Mouse (Mus musculus) heart, postnatal 0 days (tissue): ENCODE data around the gene Ptprm. TPM values are rescaled to one million over a fixed set of nuclear protein-coding genes. Genes with fewer than 3 reads are reported as not detected.

Source experiments
- ATAC-seq: fragments of 200-750 bp; cut with Nextera tagmentation; 2 replicates; pipeline ENCODE4 v1.8.0; 2017; ENCODE audit warnings: low read depth, moderate number of reproducible peaks, moderate library complexity; ENCODE audit not compliant: insufficient read depth
- DNase-seq: peaks from one replicate; pipeline ENCODE4 v3.0.0-alpha.2; 2016; ENCODE audit warnings: low spot score
- H3K27ac ChIP-seq: fragments of 300-500 bp; sonication (generic); 2 replicates; pipeline ENCODE4 v1.5.1; 2014; ENCODE audit warnings: low read depth, mild to moderate bottlenecking
- H3K27me3 ChIP-seq: fragments of 300-500 bp; sonication (generic); 2 replicates; pipeline ENCODE4 v1.6.1; 2014; ENCODE audit warnings: low read length, mixed read lengths; ENCODE audit not compliant: control insufficient read depth, insufficient read depth
- H3K36me3 ChIP-seq: fragments of 300-500 bp; sonication (generic); replicated peaks from 2 replicates; pipeline ENCODE4 v1.6.1; 2014; ENCODE audit warnings: low read length, mixed read lengths; ENCODE audit not compliant: control insufficient read depth, insufficient read depth
- H3K4me1 ChIP-seq: fragments of 300-500 bp; sonication (generic); 2 replicates; pipeline ENCODE4 v1.6.1; 2014; ENCODE audit warnings: antibody characterized with exemption; ENCODE audit not compliant: control insufficient read depth, insufficient read depth
- H3K4me2 ChIP-seq: fragments of 300-500 bp; sonication (generic); 2 replicates; pipeline ENCODE4 v1.6.1; 2014; ENCODE audit warnings: low read depth, mild to moderate bottlenecking, low read length, moderate library complexity
- H3K4me3 ChIP-seq: fragments of 300-500 bp; sonication (generic); 2 replicates; pipeline ENCODE4 v1.5.1; 2014; ENCODE audit warnings: low read depth, low read length
- H3K9ac ChIP-seq: fragments of 300-500 bp; sonication (generic); replicated peaks from 2 replicates; pipeline ENCODE4 v1.6.1; 2014; ENCODE audit warnings: low read depth, low read length, mixed read lengths
- H3K9me3 ChIP-seq: fragments of 300-500 bp; sonication (generic); replicated peaks from 2 replicates; pipeline ENCODE4 v1.6.1; 2016; ENCODE audit warnings: low read length; ENCODE audit not compliant: control insufficient read depth
- CTCF ChIP-seq: IDR thresholded peaks from 2 replicates; pipeline ENCODE4 v1.5.1; 2016; ENCODE audit warnings: antibody characterized with exemption, control low read depth, low read depth
- EP300 ChIP-seq: IDR thresholded peaks from 2 replicates; pipeline ENCODE4 v1.6.1; 2016; ENCODE audit warnings: antibody characterized with exemption, low read depth
- WGBS: fragments of 180-500 bp; shearing (Covaris S2); extraction: QIAGEN DNeasy Blood & Tissue Kit; methylation state at CpG from one replicate; pipeline ENCODE4 v1.1.7; 2014; 5-methylcytosine and 5-hydroxymethylcytosine counted together
- polyA plus RNA-seq: library from polyadenylated mRNA; unstranded; fragments of >200 nt; fragmentation: Nextera tagmentation; extraction: Ambion mirVana; gene quantifications from 2 replicates; pipeline ENCODE4 v1.2.1, GENCODE M21; 2015
- total RNA-seq: library from RNA; depleted of rRNA; stranded (reverse); fragments of >200 nt; gene quantifications from 2 replicates; pipeline ENCODE4 v1.2.3, GENCODE M21; 2014; ENCODE audit warnings: low replicate concordance

The Ptprm gene
- total and polyA plus RNA-seq, 2 experiments from 2014 or later = 11.9 to 48.0 TPM

- DNase-seq = no peak
- H3K9me3 ChIP-seq = no peaks in the 10 kb centered on the region
- 92% methylated on average over 6 of the region's 6 CpGs for WGBS
These were observed 88.0 kb downstream of the Ptprm start for GRCm38 (mm10) chr17:67266270-67266669.

DNA sequence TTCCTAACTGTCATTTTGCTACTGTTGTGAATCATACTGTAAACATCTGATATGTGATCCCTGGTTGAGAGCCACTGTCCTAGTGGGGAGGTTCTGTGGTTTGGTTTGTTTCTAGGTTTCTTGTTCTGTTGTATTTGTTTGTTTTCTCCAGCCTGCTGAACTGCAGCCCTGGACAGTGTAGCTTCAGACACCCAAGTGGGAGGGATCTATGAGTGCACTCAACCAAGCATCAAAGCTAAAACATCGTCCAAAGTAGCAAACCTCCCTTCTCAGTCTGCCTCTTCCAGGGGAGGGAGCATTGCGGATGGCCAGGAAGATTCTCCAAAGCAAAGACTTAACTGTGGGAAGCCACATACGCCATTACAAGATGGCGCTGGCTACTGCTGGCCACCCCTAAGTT lies 88.7 kb downstream of the Ptprm start:
- TF ChIP-seq CTCF = no peak
- TF ChIP-seq EP300 = no peak
- DNase-seq = no peak
- Histone ChIP-seq H3K9ac (no peak overlapping the region), H3K4me3 (no peak overlapping the region), H3K4me1 (no peaks in the 10 kb centered on the region), H3K27ac (no peak overlapping the region), H3K4me2 (no peak overlapping the region), H3K27me3 (no peaks in the 10 kb centered on the region), H3K9me3 (no peaks in the 10 kb centered on the region), H3K36me3 (no peaks in the 10 kb centered on the region)
- no peak for ATAC-seq
- 94% methylated on average over 4 of the region's 4 CpGs for WGBS

More at GRCm38 (mm10) chr17:67266270-67266669, 88.0 kb downstream of the Ptprm start:
- TF ChIP-seq EP300 (no peak), CTCF (no peak)
- Histone ChIP-seq H3K9ac (no peak overlapping the region), H3K4me3 (no peak overlapping the region), H3K36me3 (no peaks in the 10 kb centered on the region), H3K4me1 (no peaks in the 10 kb centered on the region), H3K27me3 (no peaks in the 10 kb centered on the region), H3K27ac (no peak overlapping the region), H3K4me2 (no peak overlapping the region)
- no peak for ATAC-seq

DNA sequence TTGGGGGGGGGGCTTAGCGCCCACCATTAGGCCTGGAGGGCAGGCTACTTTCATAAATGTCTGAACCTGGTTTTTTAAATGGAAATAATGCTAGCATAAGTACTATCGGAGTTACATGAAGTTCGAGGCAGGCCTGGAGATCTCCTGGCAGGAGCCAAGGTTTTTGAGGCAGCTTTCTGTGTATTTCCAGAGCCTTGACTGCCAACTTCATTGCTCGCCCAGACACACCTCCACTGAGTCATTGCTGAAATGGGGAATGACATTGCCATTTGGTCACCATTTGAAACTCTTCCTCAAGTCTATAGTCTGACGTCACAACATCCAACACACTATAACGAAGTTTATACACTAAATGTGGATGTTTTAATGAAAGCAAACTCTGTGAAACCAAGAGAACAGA lies 89.5 kb downstream of the Ptprm start:
- WGBS = 80% methylated on average over 6 of the region's 6 CpGs
- Histone ChIP-seq H3K9me3 (no peaks in the 10 kb centered on the region), H3K9ac (no peak overlapping the region), H3K4me2 (no peak overlapping the region), H3K27ac (no peak overlapping the region), H3K27me3 (no peaks in the 10 kb centered on the region), H3K36me3 (no peaks in the 10 kb centered on the region), H3K4me1 (no peaks in the 10 kb centered on the region), H3K4me3 (no peak overlapping the region)
- ATAC-seq (no peak), DNase-seq (no peak)
- TF ChIP-seq EP300 (no peak), CTCF (no peak)

DNA sequence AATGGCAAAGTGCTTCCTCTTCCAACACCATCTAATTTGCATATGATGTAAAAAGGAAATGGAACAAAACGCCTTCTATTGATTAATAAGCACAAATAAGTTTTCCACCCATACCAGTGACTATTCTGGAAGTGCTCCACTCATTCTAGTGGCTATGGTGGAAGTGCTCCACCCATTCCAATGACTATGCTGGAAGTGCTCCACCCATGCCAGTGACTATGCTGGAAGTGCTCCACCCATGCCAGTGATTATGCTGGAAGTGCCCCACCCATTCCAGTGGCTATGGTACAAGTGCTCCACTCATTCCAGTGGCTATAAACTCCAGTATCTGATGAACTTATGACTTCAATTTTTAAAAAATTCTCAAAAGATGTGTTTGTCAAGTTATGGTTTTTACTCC lies 91.2 kb downstream of the Ptprm start:
- Histone ChIP-seq H3K9ac (no peak overlapping the region), H3K36me3 (no peaks in the 10 kb centered on the region), H3K27me3 (no peaks in the 10 kb centered on the region), H3K4me2 (no peak overlapping the region), H3K27ac (no peak overlapping the region), H3K9me3 (no peaks in the 10 kb centered on the region), H3K4me1 (no peaks in the 10 kb centered on the region), H3K4me3 (no peak overlapping the region)
- TF ChIP-seq CTCF = no peak
- TF ChIP-seq EP300 = no peak
- DNase-seq (no peak), ATAC-seq (no peak)
- WGBS = 64% methylated on average over 1 of the region's 1 CpGs

DNA sequence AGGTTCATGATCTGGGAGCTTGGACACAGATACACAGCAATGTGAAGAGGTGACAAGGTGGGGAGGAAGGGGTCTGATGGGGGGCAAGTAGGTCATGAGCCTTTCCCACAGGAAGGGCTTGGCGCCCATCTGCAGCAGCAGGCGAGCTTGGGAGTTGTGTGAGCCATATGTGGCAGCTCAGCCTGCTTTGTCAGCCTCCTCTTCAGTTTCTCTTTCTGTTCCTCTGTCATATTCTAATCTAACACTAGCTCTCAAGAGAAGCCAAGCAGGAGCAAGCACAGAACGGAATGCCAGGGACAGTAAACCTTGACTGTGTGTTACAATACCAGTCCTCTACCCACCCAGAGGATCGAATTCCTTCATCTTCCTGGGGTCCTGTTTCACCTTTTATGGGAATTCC lies 94.2 kb downstream of the Ptprm start:
- no peaks in the 10 kb centered on the region for H3K36me3 ChIP-seq
- no peak for ATAC-seq
- no peaks in the 10 kb centered on the region for H3K4me1 ChIP-seq
- no peaks in the 10 kb centered on the region for H3K27me3 ChIP-seq
- DNase-seq = no peak
- 67% methylated on average over 4 of the region's 4 CpGs for WGBS
- H3K4me2 ChIP-seq = no peak overlapping the region
- no peak for TF ChIP-seq EP300
- TF ChIP-seq CTCF = no peak
- no peak overlapping the region for H3K9ac ChIP-seq
- H3K27ac ChIP-seq = no peak overlapping the region
- H3K9me3 ChIP-seq = no peaks in the 10 kb centered on the region
- no peak overlapping the region for H3K4me3 ChIP-seq

- Histone ChIP-seq H3K4me1 (no peaks in the 10 kb centered on the region), H3K4me3 (no peak overlapping the region), H3K4me2 (no peak overlapping the region), H3K27me3 (no peaks in the 10 kb centered on the region), H3K9me3 (no peaks in the 10 kb centered on the region), H3K9ac (no peak overlapping the region), H3K36me3 (no peaks in the 10 kb centered on the region), H3K27ac (no peak overlapping the region)
- WGBS = 70% methylated on average over 5 of the region's 5 CpGs
- TF ChIP-seq EP300 (no peak), CTCF (no peak)
- ATAC-seq (no peak), DNase-seq (no peak)
These were observed 96.5 kb downstream of the Ptprm start for GRCm38 (mm10) chr17:67257780-67258179.
